Mouse (Mus musculus) Muller cell, postnatal 12 days (primary cell): ENCODE results near the gene Fam241b.
A peak's percentile ranks its signal among the peaks of the same experiment; 100 is the strongest.
"Not testable (repeated sequence)": the region's sequence is repeated elsewhere in the genome, so short reads cannot be mapped to it uniquely, and the experiment has no call there.

Experiments used
- DNase-seq: peaks from one replicate; pipeline ENCODE4 v3.0.0-alpha.2; 2015; ENCODE audit errors: inconsistent ontology term

Fam241b gene

DNA sequence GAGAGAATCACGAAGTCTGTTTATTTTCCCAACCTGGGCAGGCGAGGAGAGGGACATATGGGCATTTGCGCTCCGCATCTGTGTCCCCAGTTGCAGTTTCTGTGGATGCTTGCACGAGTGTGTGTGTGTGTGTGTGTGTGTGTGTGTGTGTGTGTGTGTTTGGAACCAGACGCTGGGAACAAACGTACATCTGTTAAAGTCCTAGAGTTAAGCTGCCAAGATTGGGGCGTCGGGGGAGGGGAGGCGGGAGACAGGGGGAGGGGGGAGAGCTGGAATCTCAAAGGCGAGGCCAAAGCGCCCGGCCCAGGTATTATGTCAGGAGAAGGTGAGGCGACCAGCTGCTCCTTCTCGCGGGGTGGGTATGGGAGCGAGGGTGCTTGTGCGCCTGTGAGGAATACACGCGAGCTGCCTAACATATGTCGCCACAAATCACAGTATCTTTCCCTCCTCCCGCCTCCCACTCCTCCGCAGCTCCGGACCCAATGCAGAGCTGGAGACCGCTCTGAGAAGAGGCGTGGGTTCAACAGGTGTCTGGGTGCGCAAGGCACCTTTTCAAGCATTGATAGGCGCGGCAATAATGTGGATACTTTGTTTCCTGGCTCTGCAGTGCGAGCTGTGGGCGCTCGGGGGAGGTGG lies 15.3 kb downstream of the Fam241b start:
- DNase-seq = no peak

DNA sequence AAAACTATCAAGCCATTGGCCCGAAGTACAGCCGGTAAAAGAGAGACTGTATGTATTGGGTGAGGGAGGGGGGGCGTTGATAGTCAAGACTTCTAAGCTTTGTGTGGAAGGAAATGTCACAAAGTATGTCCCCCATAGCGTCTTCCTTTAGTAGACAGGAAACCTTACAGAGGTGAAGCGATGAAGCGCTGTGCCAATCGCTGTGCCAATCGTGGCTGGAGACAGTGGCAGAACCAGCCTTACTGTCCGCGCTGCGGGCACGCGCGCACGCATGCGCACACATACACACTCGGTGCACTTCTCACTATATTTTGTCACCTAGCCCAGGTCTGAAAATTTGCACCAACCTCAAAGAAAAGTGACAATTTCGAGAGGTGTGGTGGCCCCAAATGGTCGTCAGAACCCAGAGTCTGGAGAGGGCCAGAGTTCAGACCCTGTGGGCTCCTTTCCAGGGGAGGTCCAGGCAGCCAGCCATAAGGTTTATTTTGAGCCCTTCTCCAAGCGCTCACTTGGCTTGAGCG lies 15.9 kb downstream of the Fam241b start:
- DNase-seq = no peak

DNA sequence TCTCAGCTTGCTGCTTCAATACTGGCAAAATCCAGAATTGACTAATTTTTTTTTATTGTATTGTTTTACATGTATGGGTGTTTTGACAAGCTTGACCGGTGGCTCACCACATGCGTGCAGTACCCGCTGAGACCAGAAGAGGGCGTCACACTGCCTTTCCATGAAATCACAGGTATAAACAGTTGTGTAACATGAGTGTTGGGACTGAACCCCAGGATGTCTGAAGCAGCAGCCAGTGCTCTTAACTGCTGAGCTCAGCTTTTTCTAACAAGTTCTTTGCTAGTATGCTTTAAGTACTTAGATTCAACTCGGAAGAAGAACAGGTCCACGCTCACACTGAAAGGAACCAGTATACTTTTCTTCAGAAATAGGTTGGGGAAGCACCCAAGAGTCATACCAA lies 16.6 kb downstream of the Fam241b start:
- no peak for DNase-seq

DNA sequence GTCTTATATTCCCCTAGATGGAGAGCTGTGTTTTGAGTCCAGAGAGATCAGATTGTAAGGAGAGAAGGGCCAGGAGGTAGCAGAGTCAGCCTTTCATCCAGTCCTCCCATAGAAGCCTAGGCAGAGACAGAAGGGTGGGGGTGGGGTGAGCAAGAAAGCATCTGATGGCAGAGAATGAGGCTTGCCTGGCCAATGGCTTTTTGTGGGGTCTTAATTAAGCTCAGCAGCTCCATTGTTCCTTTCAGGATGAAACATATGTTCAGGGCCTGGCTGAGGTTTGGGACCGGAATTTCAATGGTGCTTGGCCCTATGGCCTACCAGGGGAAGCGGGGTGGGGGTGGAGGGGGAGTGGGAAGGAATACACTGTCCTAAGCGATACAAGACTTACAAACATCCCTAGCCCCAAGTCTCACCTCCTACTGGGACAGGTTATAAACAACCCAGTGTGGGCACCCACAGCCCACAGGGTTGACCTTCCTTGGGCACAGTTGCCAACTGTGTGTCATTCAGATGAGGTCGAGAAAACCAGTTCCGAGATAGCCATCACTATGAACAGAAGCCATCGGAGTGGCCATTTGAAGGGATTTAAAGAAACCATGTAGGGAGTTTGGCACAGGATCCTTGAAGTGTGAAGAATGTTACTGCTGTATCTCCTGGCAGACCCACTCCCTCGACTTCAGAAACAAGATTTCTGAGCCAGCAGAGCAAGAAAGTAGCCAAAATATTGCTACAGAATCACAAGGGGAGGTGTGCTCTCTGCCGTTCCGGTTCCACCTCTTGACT lies 29.7 kb downstream of the Fam241b start:
- no peak for DNase-seq

DNA sequence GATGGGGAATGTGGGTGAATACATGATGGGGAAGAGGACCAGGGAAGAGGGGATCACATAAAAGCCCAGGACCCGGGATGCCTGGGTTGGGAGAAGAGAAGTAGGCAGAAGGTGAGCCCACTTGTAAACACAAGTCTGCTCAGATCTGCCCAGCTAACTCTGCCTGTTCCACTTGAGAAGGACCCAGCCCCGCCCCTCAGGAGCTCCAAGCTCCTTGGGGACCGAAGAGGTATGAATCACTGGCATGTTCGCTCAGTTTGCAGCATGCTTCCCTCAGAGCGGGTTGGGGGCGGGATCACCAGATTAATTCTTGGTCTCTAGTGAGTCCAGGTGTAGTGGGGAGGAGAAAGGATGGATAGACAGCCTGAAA lies 32.5 kb downstream of the Fam241b start:
- peak; percentile 12 for DNase-seq

DNA sequence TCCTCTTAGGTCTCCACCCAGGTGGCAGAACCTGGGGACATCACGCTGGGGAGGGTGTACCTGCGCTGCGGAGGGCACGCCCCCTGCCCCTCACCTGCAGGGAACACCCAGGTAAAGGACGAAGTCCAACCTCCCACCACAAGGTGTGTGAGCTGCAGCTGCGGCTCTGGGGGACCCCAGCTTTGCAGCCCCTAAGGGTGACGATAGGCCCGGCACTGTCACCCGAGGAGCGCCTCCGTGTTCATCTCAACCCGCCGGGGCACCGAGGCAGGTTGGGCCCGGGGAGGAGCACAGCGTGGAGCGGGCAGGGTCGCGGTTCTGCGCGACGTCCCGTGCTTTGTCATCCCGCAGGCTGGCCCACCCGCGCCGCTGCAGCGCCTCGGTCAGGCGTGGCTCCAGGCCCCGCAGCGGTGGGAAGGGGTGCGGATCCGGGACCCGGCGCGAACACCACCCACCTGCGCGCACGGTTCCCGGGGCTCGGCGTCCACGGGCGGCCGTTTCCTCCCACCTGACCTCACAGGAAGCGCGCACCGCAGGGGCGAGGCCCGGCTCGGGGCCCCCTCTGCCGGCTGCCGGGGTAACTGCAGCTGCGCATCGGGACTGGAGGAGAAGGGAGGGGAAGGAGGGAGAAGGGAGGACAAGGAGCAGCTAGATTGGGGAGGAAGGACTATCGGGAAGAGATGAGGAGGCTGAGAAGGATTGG lies 33.1 kb downstream of the Fam241b start:
- DNase-seq = peak; percentile 88

DNA sequence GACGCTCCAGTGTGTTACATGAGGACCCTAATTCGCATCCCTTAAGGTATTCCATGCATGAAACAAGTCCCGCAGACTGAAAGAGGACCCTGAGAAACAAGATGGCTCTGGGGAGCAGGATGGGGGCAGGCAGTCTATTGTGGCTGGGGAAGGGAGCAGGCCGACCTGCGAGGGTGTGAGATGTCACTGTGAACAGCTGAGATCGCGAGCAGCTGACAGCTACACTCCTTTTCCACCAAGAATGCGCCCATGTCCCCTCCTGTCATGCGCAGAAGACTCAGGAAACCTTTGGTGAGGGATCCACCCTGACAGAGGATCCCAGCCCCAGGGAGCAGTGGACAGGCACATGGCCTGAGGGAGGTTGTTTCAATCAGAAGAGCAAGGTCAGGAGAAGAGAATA lies 36.7 kb downstream of the Fam241b start:
- no peak for DNase-seq

DNA sequence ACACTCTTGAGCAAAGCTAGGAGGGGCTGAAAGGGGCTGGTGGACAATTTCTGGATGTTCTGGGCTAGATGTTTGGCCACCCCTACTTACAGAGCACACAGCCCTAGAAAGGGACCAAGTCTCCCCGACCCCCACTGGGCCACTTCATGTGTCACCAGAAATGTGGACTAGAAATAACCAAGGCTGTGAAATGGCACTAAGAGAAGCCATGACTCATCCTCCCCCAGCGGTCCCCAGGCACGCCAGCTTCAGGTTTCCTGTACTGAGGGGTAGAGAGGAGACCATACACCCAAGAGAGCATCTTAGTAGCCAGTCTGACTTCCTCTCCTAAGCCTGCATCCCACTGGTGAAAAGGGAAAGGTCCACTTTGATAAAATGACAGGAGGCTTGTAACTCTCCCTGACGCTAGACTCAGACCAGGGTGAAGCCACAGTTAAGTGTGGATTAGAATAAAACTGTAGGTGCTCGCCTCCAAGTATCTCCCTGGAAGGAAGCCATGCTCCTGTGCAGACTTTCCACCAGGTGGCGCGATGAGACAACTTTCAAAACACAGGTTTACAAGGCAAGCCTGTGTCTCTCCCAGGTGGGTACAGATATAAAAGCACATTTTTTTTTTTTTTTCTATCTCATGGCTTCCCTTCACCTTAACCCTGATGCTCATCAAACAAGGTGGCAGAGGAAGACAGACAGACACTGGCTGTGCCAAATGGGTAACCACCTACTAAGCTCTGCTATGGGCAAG lies 38.7 kb downstream of the Fam241b start:
- DNase-seq = peak; percentile 56

DNA sequence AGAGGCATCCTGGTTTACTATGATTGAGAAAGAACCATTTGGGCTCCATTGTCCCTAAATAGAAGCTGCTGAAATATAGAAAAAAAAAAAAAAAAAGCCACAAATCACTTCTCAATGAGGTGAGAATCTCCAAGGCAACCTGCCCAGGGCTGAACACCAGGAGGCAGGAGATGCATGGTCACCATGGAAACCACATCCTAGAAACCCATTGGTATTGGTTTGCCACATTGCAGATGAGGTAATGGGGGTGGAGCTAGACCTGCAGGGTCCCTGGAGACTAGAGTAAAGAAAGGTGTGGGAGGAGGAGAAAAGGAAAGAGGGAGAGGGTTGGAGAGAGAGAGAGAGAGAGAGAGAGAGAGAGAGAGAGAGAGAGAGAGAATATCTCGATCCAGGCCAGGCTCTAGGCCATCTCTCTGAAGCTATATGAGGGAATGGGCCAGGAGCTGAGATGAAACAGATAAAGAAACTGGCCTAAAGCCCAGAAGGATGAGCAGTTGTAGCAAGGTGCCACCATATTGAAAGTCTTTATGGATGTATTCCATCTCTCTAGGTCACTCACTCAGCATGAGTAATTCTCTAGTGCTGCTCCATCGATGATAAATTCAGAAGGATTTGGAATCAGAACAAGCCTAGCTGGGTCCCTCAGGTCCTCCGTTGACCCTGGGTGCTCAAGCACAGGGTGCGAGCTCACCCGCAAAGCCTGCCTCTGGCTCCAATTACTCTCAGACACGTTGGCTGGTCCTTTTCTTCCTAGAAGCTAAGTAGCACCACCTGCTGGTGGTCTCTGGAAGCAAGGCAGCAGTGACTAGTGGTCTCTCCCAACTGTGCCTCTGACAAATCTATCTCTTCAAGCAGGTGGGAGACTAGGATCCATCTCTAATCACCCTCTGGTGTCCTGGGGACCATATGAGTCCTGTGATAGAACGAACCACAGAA lies 41.9 kb downstream of the Fam241b start:
- DNase-seq = peak; percentile 54

DNA sequence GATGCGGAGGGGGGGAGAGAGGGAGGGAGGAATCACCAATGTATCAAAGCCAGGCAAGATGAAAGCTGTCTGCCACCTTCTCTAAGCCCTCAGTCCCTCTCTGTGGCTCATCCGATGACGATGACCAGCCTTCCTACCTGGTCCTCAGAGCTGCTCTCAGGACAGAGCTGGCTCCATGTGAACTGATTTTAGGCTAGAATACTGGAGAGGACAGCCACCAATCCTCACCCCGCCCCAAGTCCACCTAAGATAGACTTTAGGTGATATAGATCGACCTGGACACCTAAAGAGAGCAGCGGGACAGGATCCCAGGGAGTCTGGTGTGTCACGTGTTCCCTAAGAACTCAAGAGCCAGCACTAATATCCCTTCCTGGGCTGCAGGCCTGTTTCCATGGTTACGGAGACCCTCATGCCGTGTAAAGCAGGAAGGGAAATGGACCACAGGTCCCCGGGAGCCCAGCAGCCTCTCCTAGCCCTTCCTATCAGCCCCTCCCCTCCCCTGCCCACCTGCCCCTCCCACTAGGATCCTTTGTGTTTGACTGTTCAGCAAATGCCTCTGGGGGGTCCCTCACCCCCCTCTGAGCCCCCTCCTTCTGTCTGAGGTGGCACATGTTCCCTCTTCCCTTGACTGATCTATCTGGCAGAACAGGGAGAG lies 43.8 kb downstream of the Fam241b start:
- DNase-seq = no peak

DNA sequence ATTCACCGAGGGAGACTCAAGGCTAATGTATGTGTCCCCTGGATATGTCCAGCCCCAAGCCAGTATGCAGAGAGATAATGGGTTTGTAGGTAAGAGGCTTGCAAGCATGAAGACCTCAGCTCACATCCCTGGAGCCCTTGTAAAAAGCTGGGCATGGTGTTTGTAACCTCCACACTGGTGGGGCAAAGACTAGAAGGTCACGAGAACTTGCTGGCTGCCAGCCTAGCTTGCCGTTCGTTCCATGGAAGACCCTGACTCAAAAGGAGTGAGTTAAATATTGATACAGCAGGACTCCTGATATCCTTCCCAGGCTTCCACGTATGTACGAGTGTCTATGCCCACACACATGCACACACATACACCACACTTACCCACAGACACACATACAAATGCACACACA lies 49.3 kb downstream of the Fam241b start:
- DNase-seq = no peak

DNA sequence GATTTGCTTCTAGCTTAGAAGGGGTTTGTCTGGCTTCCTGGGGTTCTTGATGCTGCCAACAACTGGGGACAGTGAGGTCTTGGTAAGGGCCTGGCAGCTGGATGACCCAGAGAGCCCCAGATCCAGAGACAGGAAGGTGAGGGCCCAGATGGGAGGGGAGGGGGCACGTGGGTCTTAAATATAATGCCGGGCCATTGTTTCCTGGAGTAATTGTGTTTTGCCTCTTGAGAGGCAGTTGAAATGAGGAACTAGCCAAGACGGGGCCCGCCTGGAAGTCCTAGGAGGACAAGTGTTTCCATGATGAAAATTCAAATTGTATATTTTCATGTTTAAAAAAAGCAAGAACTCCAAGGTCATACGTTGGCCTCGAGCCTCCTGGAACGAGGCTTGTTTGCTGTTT lies 49.8 kb downstream of the Fam241b start:
- no peak for DNase-seq

DNA sequence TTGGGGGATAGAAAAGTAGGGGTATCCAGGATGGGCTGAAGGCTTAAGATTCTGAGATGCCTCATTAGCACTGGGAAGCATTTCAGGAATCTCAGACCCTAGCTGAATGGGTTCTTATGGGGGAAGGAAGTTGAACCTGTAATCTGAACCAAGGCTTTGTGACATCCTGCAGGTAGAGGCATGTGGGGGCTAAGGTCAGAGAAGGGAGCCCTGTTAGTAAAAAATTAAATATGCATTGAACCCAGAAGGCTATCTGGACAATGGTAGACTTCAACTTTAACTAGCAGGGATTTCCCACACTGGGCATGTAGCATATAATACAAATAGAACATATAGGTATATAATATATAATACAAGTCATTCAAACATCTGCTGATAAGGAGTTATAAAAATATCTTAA lies 54.2 kb downstream of the Fam241b start:
- DNase-seq = no peak

DNA sequence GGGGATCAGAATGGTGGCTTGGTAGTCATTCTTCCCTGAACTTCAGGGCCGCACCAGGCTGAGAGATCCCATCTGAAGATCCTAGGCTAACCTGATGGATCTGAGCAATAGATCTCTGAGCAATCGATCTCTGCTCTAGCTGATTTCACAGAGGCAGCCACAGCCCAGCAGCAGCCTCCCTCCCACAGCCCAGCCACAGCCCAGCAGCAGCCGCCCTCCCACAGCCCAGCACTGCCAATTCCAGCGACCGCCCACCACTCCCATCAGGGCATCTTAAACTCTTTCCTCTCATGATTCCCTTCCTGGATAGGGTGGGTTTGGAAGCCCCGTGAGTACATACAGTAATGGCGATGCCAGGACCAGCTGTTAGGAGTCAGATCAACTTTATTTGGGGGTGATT lies 54.6 kb downstream of the Fam241b start:
- DNase-seq = no peak

DNA sequence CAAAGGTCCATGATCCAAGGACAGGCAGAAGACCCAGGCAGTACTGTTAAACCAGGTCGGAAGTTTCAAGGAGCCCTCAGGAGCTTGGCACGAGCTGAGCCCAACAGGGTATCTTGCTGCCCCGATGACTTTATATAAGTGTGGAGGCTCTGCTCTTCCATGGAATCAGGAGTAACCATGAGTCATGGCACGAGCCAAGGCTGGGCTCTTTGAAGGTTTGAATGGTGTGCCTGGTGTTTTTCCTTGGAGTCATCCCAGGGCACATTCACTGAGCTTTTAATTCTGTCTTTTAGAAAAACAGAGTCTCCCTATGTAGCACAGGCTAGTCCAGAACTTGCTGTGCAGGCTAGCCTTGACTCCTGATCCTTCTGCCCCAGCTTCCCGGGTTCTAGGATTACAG lies 55.3 kb downstream of the Fam241b start:
- DNase-seq = no peak

DNA sequence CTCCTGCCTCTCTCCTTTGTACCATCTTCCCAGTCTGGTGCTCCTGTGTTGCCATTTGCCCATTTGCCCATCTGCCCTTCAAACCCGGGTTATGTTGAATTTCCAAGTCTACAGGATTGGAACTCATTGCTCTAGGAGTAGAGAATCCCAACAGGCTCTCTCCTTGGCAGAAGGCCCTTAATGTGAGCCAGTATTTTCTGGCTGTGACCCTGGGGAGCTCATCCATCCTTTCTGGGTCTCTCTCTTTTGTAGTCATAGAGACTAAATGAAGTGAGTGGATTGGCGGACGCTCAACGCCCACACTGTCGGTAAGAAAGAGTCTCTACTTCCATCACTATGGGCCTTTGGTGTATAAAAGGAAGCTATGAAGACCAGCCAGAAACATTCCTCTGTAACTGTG lies 56.9 kb downstream of the Fam241b start:
- DNase-seq = no peak

DNA sequence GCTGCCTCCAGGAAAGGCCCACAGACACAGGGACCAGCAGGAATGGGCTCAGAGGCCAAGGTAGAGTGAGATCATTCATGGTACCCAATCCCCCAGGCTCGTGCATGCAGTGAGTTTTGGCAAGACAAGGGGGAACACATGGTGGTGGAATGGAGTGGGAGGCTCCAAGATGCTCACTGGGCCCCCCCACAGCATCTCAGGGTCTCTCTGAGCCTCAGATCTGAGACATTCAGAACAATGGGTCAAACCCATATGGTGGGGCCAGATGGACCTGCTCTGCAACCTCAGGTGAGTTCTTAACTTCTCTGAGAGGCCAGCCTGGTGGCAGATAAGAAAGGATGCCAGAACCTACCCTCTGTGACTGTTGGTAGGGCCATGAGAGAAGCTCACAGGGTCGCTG lies 57.7 kb downstream of the Fam241b start:
- no peak for DNase-seq

DNA sequence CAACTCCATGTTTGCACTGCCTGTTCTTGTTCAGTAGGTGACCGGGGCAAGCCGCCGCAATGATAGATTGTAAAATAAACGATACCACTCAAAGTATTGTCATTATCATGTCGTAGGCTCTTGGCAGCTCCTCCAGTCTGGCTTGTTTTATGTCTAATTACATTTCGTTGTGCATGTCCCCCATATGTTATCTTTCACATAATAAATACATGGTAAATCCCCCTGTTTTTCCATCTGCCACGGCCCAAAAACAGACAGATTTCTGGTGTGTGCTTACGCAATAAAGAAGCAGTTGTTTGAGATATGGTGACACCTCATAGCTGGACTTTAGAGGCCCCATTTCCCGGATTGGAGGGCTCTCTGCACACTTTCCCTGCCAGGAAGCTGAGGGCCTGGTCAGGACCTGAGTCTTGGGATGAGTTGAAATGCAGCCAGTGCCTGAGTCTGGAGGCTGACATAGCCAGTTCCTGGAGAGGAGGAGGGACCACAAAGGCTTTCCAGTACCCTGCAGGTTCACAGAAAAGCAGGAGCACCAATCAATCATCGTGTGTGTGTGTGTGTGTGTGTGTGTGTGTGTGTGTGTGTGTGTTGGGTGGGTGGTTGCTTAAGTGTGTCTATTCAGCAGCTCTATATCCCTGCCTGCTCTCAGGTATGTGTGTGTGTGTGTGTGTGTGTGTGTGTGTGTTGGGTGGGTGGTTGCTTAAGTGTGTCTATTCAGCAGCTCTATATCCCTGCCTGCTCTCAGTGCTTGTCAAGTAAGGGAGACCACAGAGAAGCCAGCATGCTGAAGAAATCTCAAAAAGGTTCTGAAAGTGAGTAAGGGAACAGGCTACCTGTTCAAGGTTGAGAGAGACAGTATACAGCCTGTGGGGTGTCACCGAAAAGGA lies 67.2 kb downstream of the Fam241b start:
- DNase-seq = no peak

DNA sequence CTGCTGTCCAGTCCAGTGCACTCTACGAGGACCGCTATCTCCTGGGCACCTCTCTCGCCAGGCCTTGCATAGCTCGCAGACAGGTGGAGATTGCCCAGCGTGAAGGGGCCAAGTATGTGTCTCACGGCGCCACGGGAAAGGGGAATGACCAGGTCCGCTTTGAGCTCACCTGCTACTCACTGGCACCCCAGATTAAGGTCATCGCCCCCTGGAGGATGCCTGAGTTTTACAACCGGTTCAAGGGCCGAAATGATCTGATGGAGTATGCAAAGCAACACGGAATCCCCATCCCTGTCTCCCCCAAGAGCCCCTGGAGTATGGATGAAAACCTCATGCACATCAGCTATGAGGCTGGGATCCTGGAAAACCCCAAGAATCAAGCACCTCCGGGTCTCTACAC lies 72.4 kb downstream of the Fam241b start:
- not testable (repeated sequence) for DNase-seq
